In genomic region chr2:10826134-10826767, GRCm38 (mm10) we compare ENCODE assay signal across 8 mouse cellular contexts.
DNase-seq lines count a peak whose midpoint lies in the region; ATAC-seq lines count a peak whose summit lies in the region.

No protein-coding gene starts in this region.

- peak overlapping the region; percentile 63 for H3K4me2 ChIP-seq in kidney, embryonic 15.5 days
- H3K4me2 ChIP-seq in midbrain, embryonic 14.5 days (ENCODE audit: low read length): peak overlapping the region; percentile 55

- DNase-seq in cerebellum, postnatal 14 days: peak; percentile 17 to 20
- no peak for DNase-seq in cerebellum, postnatal 4 days (ENCODE audit: low spot score in 2 of 2)
- DNase-seq in forebrain, embryonic 10.5 days (ENCODE audit: extremely low spot score, low spot score): no peak
- peak; percentile 11 for DNase-seq in midbrain, embryonic 14.5 days
- DNase-seq in gastrocnemius, postnatal 36 days: no peak
- DNase-seq in cerebellum, postnatal 36 days: no peak
- DNase-seq in lung, postnatal 25 days (ENCODE audit: low spot score): no peak

- H3K4me3 ChIP-seq in forebrain, embryonic 10.5 days: peak overlapping the region; percentile 51
- H3K4me3 ChIP-seq in kidney, embryonic 15.5 days (replicated peaks): peak overlapping the region; percentile 52
- H3K4me3 ChIP-seq in midbrain, embryonic 14.5 days (replicated peaks; ENCODE audit: low read depth, low read length): peak overlapping the region; percentile 36; the same call in 1 of the 2 replicates

- no peaks in the 10 kb centered on the region for H3K9me3 ChIP-seq in forebrain, embryonic 10.5 days
- no peaks in the 10 kb centered on the region for H3K9me3 ChIP-seq in kidney, embryonic 15.5 days (replicated peaks)
- H3K9me3 ChIP-seq in midbrain, embryonic 14.5 days (ENCODE audit: control insufficient read depth, low read length): no peaks in the 10 kb centered on the region

- peaks cover 14% of the 10 kb centered on the region for H3K27me3 ChIP-seq in forebrain, embryonic 10.5 days (ENCODE audit: poor library complexity, severe bottlenecking)
- H3K27me3 ChIP-seq in kidney, embryonic 15.5 days: no peaks in the 10 kb centered on the region
- H3K27me3 ChIP-seq in midbrain, embryonic 14.5 days (ENCODE audit: control insufficient read depth, insufficient read depth, low read length): no peaks in the 10 kb centered on the region

- 0 out of 2 replicates have a peak, but pooled peaks cover 4% of the 10 kb centered on the region for H3K4me1 ChIP-seq in forebrain, embryonic 10.5 days
- no peaks in the 10 kb centered on the region for H3K4me1 ChIP-seq in kidney, embryonic 15.5 days
- no peaks in the 10 kb centered on the region for H3K4me1 ChIP-seq in midbrain, embryonic 14.5 days (ENCODE audit: control insufficient read depth, insufficient read depth, low read length)

- H3K9ac ChIP-seq in kidney, embryonic 15.5 days: no peak overlapping the region
- H3K9ac ChIP-seq in midbrain, embryonic 14.5 days (replicated peaks; ENCODE audit: low read length): no peak overlapping the region

- H3K27ac ChIP-seq in forebrain, embryonic 10.5 days: no peak overlapping the region
- H3K27ac ChIP-seq in kidney, embryonic 15.5 days: no peak overlapping the region
- H3K27ac ChIP-seq in midbrain, embryonic 14.5 days (replicated peaks; ENCODE audit: low read depth, low read length): no peak overlapping the region

- intact Hi-C loops in gastrocnemius, postnatal 36 days (cut with DNase I): loop anchor here (10.0 kb wide), 1 partner anchor 451 kb away; the partner anchor contains the start of gene Sfmbt2

- 86% methylated on average over 10 of the region's 10 CpGs for WGBS in forebrain, embryonic 10.5 days
- 80% methylated on average over 10 of the region's 10 CpGs for WGBS in kidney, embryonic 15.5 days
- WGBS in midbrain, embryonic 14.5 days: 86% methylated on average over 10 of the region's 10 CpGs

- H3K36me3 ChIP-seq in forebrain, embryonic 10.5 days (replicated peaks): no peaks in the 10 kb centered on the region
- H3K36me3 ChIP-seq in kidney, embryonic 15.5 days: no peaks in the 10 kb centered on the region
- no peaks in the 10 kb centered on the region for H3K36me3 ChIP-seq in midbrain, embryonic 14.5 days (ENCODE audit: control insufficient read depth, insufficient read depth, low read length)

- ATAC-seq in kidney, embryonic 15.5 days (replicated peaks; ENCODE audit: low FRiP score): no peak; the same call in 1 of the 2 replicates
- ATAC-seq in midbrain, embryonic 14.5 days (ENCODE audit: low FRiP score, low TSS enrichment): no peak

Comparison
In these comparisons a context has a peak if more than half of its experiments do, and no peak if none do; other contexts are left out.
1. DNase-seq: peak in cerebellum, postnatal 14 days (2 of 2) and midbrain, embryonic 14.5 days (single experiment); none in cerebellum, postnatal 4 days (0 of 2), forebrain, embryonic 10.5 days (single experiment), gastrocnemius, postnatal 36 days (0 of 2), cerebellum, postnatal 36 days (0 of 2) and lung, postnatal 25 days (single experiment).
2. Peak in every context shown above with its lines, with median percentiles within 50 percentile points of each other: H3K4me3 ChIP-seq.